Mouse (Mus musculus) liver, postnatal 0 days (tissue): Measurements from ENCODE around the gene Fam71e2. TPM values are rescaled to one million over a fixed set of nuclear protein-coding genes. Genes with fewer than 3 reads are reported as not detected.

ENCODE experiments used
- ATAC-seq: fragments of 200-750 bp; cut with Nextera tagmentation; 2 replicates; pipeline ENCODE4 v1.8.0; 2017; ENCODE audit warnings: mild to moderate bottlenecking, moderate library complexity
- DNase-seq: peaks from one replicate; pipeline ENCODE4 v3.0.0-alpha.2; 2016
- H3K27ac ChIP-seq: fragments of 300-500 bp; sonication (generic); 2 replicates; pipeline ENCODE4 v1.5.1; 2014; ENCODE audit warnings: antibody characterized with exemption, moderate library complexity, mild to moderate bottlenecking, low read depth
- H3K27me3 ChIP-seq: fragments of 300-500 bp; sonication (generic); 2 replicates; pipeline ENCODE4 v1.6.1; 2014; ENCODE audit warnings: low read length, control low read depth, mixed read lengths; ENCODE audit not compliant: insufficient read depth
- H3K36me3 ChIP-seq: fragments of 300-500 bp; sonication (generic); replicated peaks from 2 replicates; pipeline ENCODE4 v1.6.1; 2014; ENCODE audit warnings: mild to moderate bottlenecking, control low read depth, low read length, moderate library complexity, mixed read lengths; ENCODE audit not compliant: insufficient read depth
- H3K4me1 ChIP-seq: fragments of 300-500 bp; sonication (generic); 2 replicates; pipeline ENCODE4 v1.6.1; 2014; ENCODE audit warnings: antibody characterized with exemption, mild to moderate bottlenecking, control low read depth; ENCODE audit not compliant: insufficient read depth
- H3K4me2 ChIP-seq: fragments of 300-500 bp; sonication (generic); 2 replicates; pipeline ENCODE4 v1.6.1; 2014; ENCODE audit warnings: low read depth, mild to moderate bottlenecking, low read length, moderate library complexity, mixed read lengths
- H3K4me3 ChIP-seq: fragments of 300-500 bp; sonication (generic); 2 replicates; pipeline ENCODE4 v1.5.1; 2014; ENCODE audit warnings: low read depth, low read length
- H3K9ac ChIP-seq: fragments of 300-500 bp; sonication (generic); replicated peaks from 2 replicates; pipeline ENCODE4 v1.6.1; 2014; ENCODE audit warnings: mild to moderate bottlenecking, moderate library complexity
- H3K9me3 ChIP-seq: fragments of 300-500 bp; sonication (generic); 2 replicates; pipeline ENCODE4 v1.6.1; 2016; ENCODE audit warnings: mild to moderate bottlenecking, control low read depth, low read length, mixed read lengths
- CTCF ChIP-seq: sonication (generic); IDR thresholded peaks from 2 replicates; pipeline ENCODE4 v1.5.1; 2016; ENCODE audit warnings: antibody characterized with exemption, low read depth
- EP300 ChIP-seq: IDR thresholded peaks from 2 replicates; pipeline ENCODE4 v1.6.1; 2016; ENCODE audit warnings: antibody characterized with exemption, low read depth, mild to moderate bottlenecking
- WGBS: fragments of 180-500 bp; shearing (Covaris S2); extraction: QIAGEN DNeasy Blood & Tissue Kit; methylation state at CpG from one replicate; pipeline ENCODE4 v1.1.7; 2014; ENCODE audit not compliant: insufficient replicate concordance; 5-methylcytosine and 5-hydroxymethylcytosine counted together
- polyA plus RNA-seq: library from polyadenylated mRNA; unstranded; fragments of >200 nt; fragmentation: Nextera tagmentation; extraction: Ambion mirVana; gene quantifications from 2 replicates; pipeline ENCODE4 v1.2.1, GENCODE M21; 2015

Fam71e2 gene
- polyA plus RNA-seq, 1 experiment from 2014 or later: not detected

DNA sequence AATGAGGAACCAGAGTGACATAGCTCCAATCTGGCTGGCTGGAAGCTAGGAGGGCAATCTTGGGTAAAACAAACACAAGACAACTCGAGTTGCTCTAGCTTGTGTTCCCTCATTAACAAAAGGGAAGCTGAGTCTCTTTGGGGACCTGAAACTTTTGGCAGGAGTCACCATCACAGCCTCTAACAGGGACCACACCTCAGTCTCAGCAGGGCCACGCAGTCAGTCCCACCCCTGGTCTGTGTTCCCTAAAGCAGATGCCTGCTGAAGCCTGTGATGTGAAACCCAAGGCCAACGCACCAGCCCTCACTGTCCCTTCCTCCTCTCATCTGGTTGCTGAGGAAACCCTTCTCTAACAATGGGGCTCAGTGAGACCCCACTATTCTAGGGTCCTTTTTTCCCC lies 11.0 kb upstream of the Fam71e2 start:
- no peak for DNase-seq
- Histone ChIP-seq H3K4me2 (no peak overlapping the region), H3K9me3 (no peaks in the 10 kb centered on the region), H3K4me1 (peaks cover 5% of the 10 kb centered on the region; the same call in 1 of the 2 replicates), H3K27me3 (peaks cover 29% of the 10 kb centered on the region), H3K36me3 (0 out of 2 replicates have a peak, but pooled peaks cover 4% of the 10 kb centered on the region), H3K9ac (no peak overlapping the region), H3K4me3 (no peak overlapping the region), H3K27ac (no peak overlapping the region)
- WGBS: 44% methylated on average over 3 of the region's 3 CpGs
- ATAC-seq: no peak
- no peak for TF ChIP-seq EP300
- no peak for TF ChIP-seq CTCF

DNA sequence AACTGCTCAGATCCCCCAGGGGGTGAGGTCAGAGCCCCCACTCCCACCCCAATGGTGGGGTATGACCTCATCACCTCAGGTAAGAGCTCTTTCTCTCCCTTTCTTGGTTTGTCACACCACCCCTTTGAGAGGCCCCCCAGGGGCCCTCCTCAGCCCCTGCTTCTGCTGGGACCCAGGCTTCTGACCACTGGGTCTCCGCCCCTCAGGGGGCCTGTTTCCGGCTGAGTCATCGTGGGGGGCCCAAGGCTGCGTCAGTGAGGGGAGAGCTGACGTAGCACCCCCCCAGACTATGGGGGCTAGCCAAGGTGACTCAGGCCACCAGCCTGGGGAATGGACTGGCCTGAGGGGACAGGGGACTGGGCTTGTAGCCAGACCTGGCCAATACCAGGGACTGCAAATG lies 8.8 kb upstream of the Fam71e2 start:
- peaks cover 9% of the 10 kb centered on the region for H3K4me1 ChIP-seq
- H3K4me2 ChIP-seq: no peak overlapping the region
- peaks cover 51% of the 10 kb centered on the region for H3K27me3 ChIP-seq
- H3K4me3 ChIP-seq: no peak overlapping the region
- H3K36me3 ChIP-seq: 0 out of 2 replicates have a peak, but pooled peaks cover 4% of the 10 kb centered on the region
- no peaks in the 10 kb centered on the region for H3K9me3 ChIP-seq
- no peak overlapping the region for H3K9ac ChIP-seq
- H3K27ac ChIP-seq: no peak overlapping the region
- ATAC-seq: no peak
- no peak for DNase-seq
- TF ChIP-seq CTCF: no peak
- no peak for TF ChIP-seq EP300
- WGBS: 17% methylated on average over 5 of the region's 5 CpGs

DNA sequence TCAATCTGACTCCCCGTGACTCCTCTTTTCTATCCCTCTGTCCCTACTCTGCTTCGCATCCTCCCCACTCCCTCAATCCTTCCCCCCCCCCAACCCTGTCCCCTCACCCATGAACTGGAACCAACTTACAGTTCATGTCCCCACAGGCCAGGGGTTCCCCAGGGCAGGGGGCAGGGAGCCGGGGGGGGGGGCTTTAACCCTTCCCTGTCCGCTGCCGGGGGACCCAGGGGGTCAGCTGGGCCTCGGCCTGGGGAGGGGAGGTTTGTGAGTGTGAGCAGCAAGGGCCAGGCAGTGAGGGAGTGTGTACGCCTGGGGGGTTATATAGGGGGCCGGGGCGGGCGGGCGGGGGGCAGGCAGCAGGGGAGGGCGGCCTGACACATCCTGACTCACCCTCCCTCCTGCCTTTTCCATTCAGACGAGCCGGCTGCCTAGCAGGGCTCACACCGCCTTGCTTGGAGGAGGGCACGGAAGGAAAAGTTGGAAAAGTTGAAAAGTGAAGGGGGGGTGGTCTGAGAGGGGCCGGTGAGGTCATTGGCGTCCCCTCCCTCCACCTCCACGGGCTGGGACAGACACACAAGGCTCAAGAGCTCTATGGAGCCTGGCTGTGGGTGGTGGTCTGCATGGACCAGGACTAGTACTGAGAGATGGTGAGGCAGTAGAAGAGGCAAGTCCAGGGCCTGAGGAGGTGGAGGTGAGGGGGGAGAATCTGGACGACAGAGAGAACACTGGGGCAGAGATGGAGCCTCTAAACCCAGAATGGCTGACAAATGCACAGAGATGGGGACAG lies 6.9 kb upstream of the Fam71e2 start:
- no peaks in the 10 kb centered on the region for H3K36me3 ChIP-seq
- H3K4me1 ChIP-seq: peaks cover 6% of the 10 kb centered on the region
- H3K9me3 ChIP-seq: no peaks in the 10 kb centered on the region
- no peak overlapping the region for H3K9ac ChIP-seq
- WGBS: 21% methylated on average over 20 of the region's 20 CpGs
- ATAC-seq (no peak), DNase-seq (no peak)
- H3K27ac ChIP-seq: no peak overlapping the region
- 0 out of 2 replicates have a peak overlapping the region, but pooled peaks have one; percentile 41 for H3K4me3 ChIP-seq
- TF ChIP-seq CTCF: no peak
- no peak for TF ChIP-seq EP300
- peaks cover 58% of the 10 kb centered on the region for H3K27me3 ChIP-seq
- no peak overlapping the region for H3K4me2 ChIP-seq

DNA sequence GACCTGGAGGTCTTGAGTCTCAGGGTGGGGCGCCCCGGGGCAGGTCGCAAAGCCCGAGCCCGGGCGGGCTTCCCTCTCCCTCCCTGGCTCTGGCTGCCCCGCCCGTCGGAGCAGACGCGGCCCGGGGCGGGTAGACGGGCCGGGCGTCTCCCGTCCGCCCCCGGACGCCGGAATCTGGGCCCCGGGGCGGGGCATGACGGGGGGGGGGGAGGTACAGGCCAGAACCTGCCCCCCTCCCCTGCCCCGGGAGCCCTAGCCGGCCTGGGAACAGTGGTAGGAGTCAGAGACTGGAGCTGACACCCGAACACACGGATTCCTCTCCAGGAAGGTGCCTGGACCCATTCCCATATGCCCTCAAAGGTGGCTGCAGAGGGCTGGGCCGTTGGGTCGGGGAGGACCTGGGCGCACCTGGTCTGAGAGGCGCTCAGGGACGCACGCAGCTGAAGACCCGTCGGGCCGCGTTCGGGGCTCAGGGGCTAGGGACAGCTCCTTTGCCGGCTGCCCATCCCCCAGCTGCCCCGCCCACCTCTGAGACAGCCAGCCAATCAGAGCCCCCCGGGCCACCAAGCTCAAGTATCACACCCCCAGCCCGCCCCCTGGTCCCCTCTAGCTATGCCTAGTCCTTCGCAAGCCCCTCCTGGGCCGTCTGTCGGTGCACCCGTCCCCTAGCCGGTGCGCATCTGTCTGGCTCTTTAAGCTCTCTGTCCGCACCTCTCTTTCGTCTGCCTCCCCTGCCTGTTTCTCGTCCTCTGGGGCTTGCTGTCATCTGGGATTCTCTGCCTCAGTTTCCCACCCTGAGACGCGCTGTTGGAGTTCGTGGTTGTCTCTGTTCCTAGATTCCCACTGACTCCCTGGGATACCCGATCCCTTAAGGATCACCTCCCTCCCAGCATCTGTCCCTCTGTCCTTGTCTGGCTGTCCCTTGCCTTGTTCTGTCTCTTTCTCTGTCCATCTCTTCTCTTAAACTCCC lies 6.0 kb upstream of the Fam71e2 start:
- Histone ChIP-seq H3K4me1 (peaks cover 6% of the 10 kb centered on the region), H3K9me3 (no peaks in the 10 kb centered on the region), H3K4me3 (peak overlapping the region; percentile 41), H3K4me2 (peak overlapping the region; percentile 72), H3K27ac (no peak overlapping the region), H3K27me3 (peaks cover 58% of the 10 kb centered on the region), H3K36me3 (no peaks in the 10 kb centered on the region), H3K9ac (peak overlapping the region; percentile 50)
- TF ChIP-seq EP300 (no peak), CTCF (no peak)
- ATAC-seq: peak; percentile 73
- DNase-seq: peak; percentile 70
- 3% methylated on average over 27 of the region's 56 CpGs for WGBS

DNA sequence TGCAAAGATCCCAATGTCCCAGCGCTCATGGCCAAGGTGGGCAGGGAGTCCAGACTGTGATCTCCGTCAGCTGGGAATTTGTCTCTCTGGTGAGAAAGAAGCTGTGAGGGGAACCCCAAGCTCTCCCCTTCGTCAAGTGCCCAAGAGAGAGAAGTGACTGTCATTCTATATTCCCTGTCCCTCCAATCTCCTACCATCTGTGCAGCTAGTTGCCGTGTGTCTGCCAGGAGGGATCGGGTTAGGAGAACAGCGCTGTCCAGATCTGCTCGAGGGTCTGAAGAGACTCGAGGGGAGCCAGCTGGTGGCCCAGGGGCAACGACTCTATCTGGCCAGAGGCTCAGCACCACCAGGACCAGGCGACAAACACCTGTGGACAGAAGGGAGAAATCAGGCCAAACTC lies 5.0 kb upstream of the Fam71e2 start:
- H3K9ac ChIP-seq: no peak overlapping the region
- no peak for ATAC-seq
- H3K36me3 ChIP-seq: no peaks in the 10 kb centered on the region
- H3K27me3 ChIP-seq: peaks cover 54% of the 10 kb centered on the region
- H3K4me2 ChIP-seq: no peak overlapping the region
- TF ChIP-seq CTCF (no peak), EP300 (no peak)
- WGBS: 44% methylated on average over 10 of the region's 10 CpGs
- no peak overlapping the region for H3K27ac ChIP-seq
- H3K9me3 ChIP-seq: no peaks in the 10 kb centered on the region
- H3K4me3 ChIP-seq: no peak overlapping the region
- DNase-seq: no peak
- peaks cover 6% of the 10 kb centered on the region for H3K4me1 ChIP-seq
